Mouse (Mus musculus) liver, adult 2 months (tissue): ENCODE measurements at regions not wholly inside any gene's neighbourhood (a gene's known extent, or its start where the extent isn't known, plus 50 kb on each side); places are given as distances from the start of the nearest gene placed in this dataset.

Experiments used
- DNase-seq: peaks from one replicate; pipeline ENCODE4 v3.0.0-alpha.2; 2011; ENCODE audit warnings: low read depth, low spot score; ENCODE audit errors: extremely low read depth
- H3K27ac ChIP-seq: fragments of 200-500 bp; replicated peaks from 2 replicates; pipeline ENCODE4 v1.5.1; 2012; ENCODE audit warnings: low read depth, mild to moderate bottlenecking, control low read depth, inconsistent platforms, low read length; ENCODE audit not compliant: insufficient read depth
- H3K27me3 ChIP-seq: fragments of 200-500 bp; 2 replicates; pipeline ENCODE4 v1.6.1; 2012; ENCODE audit warnings: mild to moderate bottlenecking, moderate library complexity, low read length, inconsistent platforms; ENCODE audit not compliant: control insufficient read depth, insufficient read depth
- H3K36me3 ChIP-seq: fragments of 200-500 bp; 2 replicates; pipeline ENCODE4 v1.6.1; 2012; ENCODE audit warnings: low read length, inconsistent platforms; ENCODE audit not compliant: control insufficient read depth, insufficient read depth
- H3K4me1 ChIP-seq: fragments of 200-500 bp; 2 replicates; pipeline ENCODE4 v1.6.1; 2011; ENCODE audit warnings: low read length; ENCODE audit not compliant: control insufficient read depth, insufficient read depth
- H3K4me3 ChIP-seq: fragments of 200-500 bp; 2 replicates; pipeline ENCODE4 v1.5.1; 2011; ENCODE audit warnings: low read depth, mild to moderate bottlenecking, control low read depth, low read length, moderate library complexity; ENCODE audit not compliant: insufficient read depth
- H3K79me2 ChIP-seq: fragments of 200-500 bp; 2 replicates; pipeline ENCODE4 v1.6.1; 2012; ENCODE audit warnings: inconsistent platforms, mild to moderate bottlenecking, low read length, moderate library complexity; ENCODE audit not compliant: control insufficient read depth, insufficient read depth
- H3K9ac ChIP-seq: fragments of 200-500 bp; 2 replicates; pipeline ENCODE4 v1.6.1; 2012; ENCODE audit warnings: low read depth, mild to moderate bottlenecking, control low read depth, inconsistent platforms, low read length
- CTCF ChIP-seq: fragments of 200-500 bp; IDR thresholded peaks from 2 replicates; pipeline ENCODE4 v1.5.1; 2011; ENCODE audit warnings: low read depth, low read length, control low read depth
- POLR2A ChIP-seq: fragments of 200-500 bp; IDR thresholded peaks from 2 replicates; pipeline ENCODE4 v1.6.1; 2011; ENCODE audit warnings: low read length, control low read depth; ENCODE audit not compliant: insufficient read depth; ENCODE audit errors: extremely low read depth
- WGBS: fragments of 180-500 bp; shearing (Covaris S2); methylation state at CpG from one replicate; pipeline ENCODE4 v1.1.7; 2018; 5-methylcytosine and 5-hydroxymethylcytosine counted together

DNA sequence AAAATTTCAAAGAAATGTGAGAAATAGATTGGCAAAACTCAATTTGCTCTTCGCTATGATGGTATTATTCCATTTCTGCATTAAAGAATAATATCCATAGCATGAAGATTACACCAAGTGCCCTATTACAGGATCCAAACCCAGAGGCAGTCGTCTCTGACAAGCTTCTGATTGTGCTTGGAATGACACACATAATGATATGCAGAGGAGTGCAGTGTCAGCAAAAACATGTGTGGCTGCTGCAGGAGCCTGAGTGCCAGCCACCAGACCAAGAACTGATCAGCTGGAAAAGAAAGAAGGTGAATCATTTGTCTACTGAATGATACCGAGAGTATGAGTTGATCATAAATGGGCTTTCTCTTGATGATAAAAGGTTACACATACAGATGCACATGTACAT lies 137.3 kb downstream of the Il15 start:
- Histone ChIP-seq H3K36me3 (no peaks in the 10 kb centered on the region), H3K27ac (no peak overlapping the region), H3K9ac (no peak overlapping the region), H3K4me1 (0 out of 2 replicates have a peak, but pooled peaks cover 2% of the 10 kb centered on the region), H3K79me2 (no peaks in the 10 kb centered on the region), H3K4me3 (no peak overlapping the region), H3K27me3 (no peaks in the 10 kb centered on the region)
- no peak for DNase-seq
- TF ChIP-seq POLR2A (no peak), CTCF (no peak)
- WGBS = 79% methylated on average over 3 of the region's 3 CpGs

DNA sequence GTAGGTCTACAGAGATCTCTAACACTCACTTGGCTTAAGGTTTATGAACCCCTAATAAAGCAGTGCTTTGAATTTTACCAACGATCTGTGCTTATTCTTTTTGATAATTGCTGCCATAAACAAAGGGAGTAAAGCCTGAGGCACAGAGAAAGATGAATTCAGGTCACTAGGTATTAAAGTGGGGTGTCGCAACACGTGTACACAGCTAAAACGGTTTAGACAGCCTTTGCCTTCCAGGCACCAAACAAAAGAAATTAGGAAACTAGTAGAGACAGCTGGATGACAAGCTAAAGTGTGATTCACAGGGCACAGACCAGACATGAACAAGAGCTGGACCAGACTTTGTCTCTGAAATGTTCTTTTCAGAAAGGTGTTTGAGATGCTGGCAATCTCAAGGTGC lies 140.8 kb downstream of the Il15 start:
- WGBS = 38% methylated on average over 4 of the region's 4 CpGs
- no peaks in the 10 kb centered on the region for H3K27me3 ChIP-seq
- no peaks in the 10 kb centered on the region for H3K79me2 ChIP-seq
- no peak overlapping the region for H3K9ac ChIP-seq
- peaks cover 4% of the 10 kb centered on the region; the same call in 1 of the 2 replicates for H3K4me1 ChIP-seq
- peak; percentile 70 for DNase-seq
- TF ChIP-seq POLR2A (no peak), CTCF (no peak)
- no peak overlapping the region for H3K4me3 ChIP-seq
- no peaks in the 10 kb centered on the region for H3K36me3 ChIP-seq
- no peak overlapping the region for H3K27ac ChIP-seq

DNA sequence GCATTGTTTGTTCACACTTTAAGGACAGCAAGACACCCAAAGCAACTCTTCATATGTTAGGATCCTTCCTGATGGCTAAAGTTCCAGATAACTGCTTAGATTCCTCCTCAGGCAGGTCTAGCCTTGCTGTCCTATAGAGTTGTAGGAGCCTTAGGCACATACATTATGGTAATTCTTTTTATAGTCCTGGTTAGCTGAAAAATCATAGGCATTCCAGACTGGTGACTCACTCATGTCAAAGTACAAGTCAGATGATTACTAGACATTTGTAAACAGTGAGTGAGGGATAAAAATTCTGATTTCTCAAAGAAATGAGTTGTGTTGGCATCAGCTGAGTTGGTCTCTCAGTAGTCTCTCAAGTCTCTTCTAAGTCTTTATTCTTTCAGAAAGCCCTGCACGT lies 142.4 kb downstream of the Il15 start:
- Histone ChIP-seq H3K36me3 (no peaks in the 10 kb centered on the region), H3K4me1 (peaks cover 4% of the 10 kb centered on the region; the same call in 1 of the 2 replicates), H3K27me3 (no peaks in the 10 kb centered on the region), H3K79me2 (no peaks in the 10 kb centered on the region), H3K9ac (no peak overlapping the region), H3K4me3 (no peak overlapping the region), H3K27ac (no peak overlapping the region)
- peak; percentile 44 for DNase-seq
- TF ChIP-seq POLR2A = no peak
- TF ChIP-seq CTCF = no peak
- WGBS = 82% methylated on average over 1 of the region's 1 CpGs

GRCm38 (mm10) chr8:82255815-82256214 lies 147.2 kb downstream of the Il15 start:
- Histone ChIP-seq H3K36me3 (no peaks in the 10 kb centered on the region), H3K27ac (no peak overlapping the region), H3K4me1 (peaks cover 2% of the 10 kb centered on the region; the same call in 1 of the 2 replicates), H3K4me3 (no peak overlapping the region), H3K27me3 (no peaks in the 10 kb centered on the region), H3K79me2 (no peaks in the 10 kb centered on the region), H3K9ac (no peak overlapping the region)
- no peak for TF ChIP-seq CTCF
- TF ChIP-seq POLR2A = no peak
- WGBS = 45% methylated on average over 2 of the region's 2 CpGs
- DNase-seq = peak; percentile 70

DNA sequence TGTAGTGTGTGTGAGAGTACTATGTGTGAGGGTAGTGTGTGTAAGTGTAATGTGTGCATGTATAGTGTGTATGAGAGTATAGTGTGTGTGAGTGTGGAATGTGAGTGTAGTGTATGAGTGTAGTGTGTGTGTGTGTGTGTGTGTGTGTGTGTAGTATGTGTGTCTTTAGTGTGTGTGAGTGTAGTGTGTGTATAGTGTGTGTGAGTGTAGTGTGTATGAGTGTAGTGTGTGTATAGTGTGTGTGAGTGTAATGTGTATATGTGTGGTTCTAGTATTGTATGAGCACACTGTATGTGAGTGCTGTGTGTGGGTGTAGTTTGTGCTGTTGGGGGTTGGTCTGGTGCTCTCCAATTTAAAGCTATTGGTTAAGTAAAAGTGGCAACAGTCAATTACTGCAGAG lies 150.6 kb downstream of the Il15 start:
- TF ChIP-seq POLR2A = no peak
- no peak overlapping the region for H3K9ac ChIP-seq
- no peak overlapping the region for H3K4me3 ChIP-seq
- H3K79me2 ChIP-seq = no peaks in the 10 kb centered on the region
- DNase-seq = no peak
- no peak overlapping the region for H3K27ac ChIP-seq
- no peaks in the 10 kb centered on the region for H3K27me3 ChIP-seq
- no peaks in the 10 kb centered on the region for H3K36me3 ChIP-seq
- H3K4me1 ChIP-seq = peaks cover 3% of the 10 kb centered on the region; the same call in 1 of the 2 replicates

DNA sequence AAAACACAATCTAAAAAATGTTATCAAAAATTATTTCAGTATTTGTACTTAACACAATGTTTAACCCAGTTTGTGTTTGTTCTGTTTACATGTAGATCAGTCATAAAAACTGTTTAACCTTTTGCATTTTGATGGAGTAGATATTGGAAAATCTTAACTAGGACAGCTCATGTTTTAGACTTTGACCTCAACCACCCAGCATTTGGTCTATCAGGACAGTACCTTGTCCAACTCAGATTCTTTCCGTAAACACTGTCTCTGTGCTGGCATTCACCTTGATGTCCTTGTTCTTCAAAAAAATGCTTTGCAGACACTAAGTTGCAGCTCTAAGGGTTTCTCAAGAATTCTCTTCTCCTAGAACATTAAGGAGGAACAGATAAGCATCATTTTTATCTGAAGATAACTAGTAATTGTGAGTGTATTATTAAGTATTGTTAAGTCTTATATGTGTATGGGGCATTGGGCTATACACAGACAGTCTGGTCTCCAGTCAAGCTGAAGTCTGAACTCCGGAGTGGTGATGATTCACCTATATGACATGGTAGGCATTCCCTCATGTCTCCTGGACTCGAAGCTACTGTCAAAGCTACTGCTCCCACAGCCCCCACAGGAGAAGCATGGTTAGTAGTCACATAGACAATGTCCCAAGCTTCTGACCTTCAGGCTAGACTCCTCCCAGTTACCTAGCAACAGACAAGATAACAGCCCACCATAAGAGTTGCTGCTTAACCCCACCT lies 153.0 kb downstream of the Il15 start:
- H3K27ac ChIP-seq = peak overlapping the region; percentile 86
- H3K36me3 ChIP-seq = no peaks in the 10 kb centered on the region
- WGBS = 65% methylated on average over 3 of the region's 3 CpGs
- DNase-seq = peak; percentile 96
- no peaks in the 10 kb centered on the region for H3K79me2 ChIP-seq
- H3K4me3 ChIP-seq = no peak overlapping the region
- no peaks in the 10 kb centered on the region for H3K27me3 ChIP-seq
- peaks cover 3% of the 10 kb centered on the region; the same call in 1 of the 2 replicates for H3K4me1 ChIP-seq
- TF ChIP-seq POLR2A = no peak
- TF ChIP-seq CTCF = no peak
- no peak overlapping the region for H3K9ac ChIP-seq
